Mouse (Mus musculus) MEL (cell line): ENCODE measurements around the gene Tspoap1. TPM values are rescaled to one million over a fixed set of nuclear protein-coding genes. Genes with fewer than 3 reads are reported as not detected.

ENCODE experiments used
- DNase-seq: peaks from one replicate; pipeline ENCODE4 v3.0.0; 2011; ENCODE audit warnings: low read depth, low spot score
- H3K27ac ChIP-seq: 2 replicates; pipeline ENCODE4 v1.5.1; 2012; ENCODE audit warnings: low read depth, mild to moderate bottlenecking, control low read depth, low read length, moderate library complexity; ENCODE audit not compliant: control insufficient read depth
- H3K27me3 ChIP-seq, 2 experiments: fragments of 150-350 bp in 1 of 2; sonication (generic) in 1 of 2; 2 replicates each; pipeline ENCODE4 v1.6.1; 2012; ENCODE audit warnings: low read length in 2 of 2, mild to moderate bottlenecking in 2 of 2, improper control_type of control experiment in 1 of 2, moderate library complexity in 1 of 2; ENCODE audit not compliant: insufficient read depth in 2 of 2, control insufficient read depth in 1 of 2
- H3K36me3 ChIP-seq, 2 experiments: 2 replicates each; pipeline ENCODE4 v1.6.1; 2012 to 2014; ENCODE audit warnings: low read length in 2 of 2, improper control_type of control experiment in 1 of 2, inconsistent platforms in 1 of 2, mild to moderate bottlenecking in 1 of 2; ENCODE audit not compliant: insufficient read depth in 2 of 2, control insufficient read depth in 1 of 2
- H3K4me1 ChIP-seq, 2 experiments: fragments of 150-350 bp in 1 of 2; sonication (generic) in 1 of 2; 2 replicates each; pipeline ENCODE4 v1.6.1; 2012; ENCODE audit warnings: low read length in 2 of 2, improper control_type of control experiment in 1 of 2, mild to moderate bottlenecking in 1 of 2; ENCODE audit not compliant: insufficient read depth in 2 of 2, control insufficient read depth in 1 of 2
- H3K4me3 ChIP-seq, 2 experiments: fragments of 150-350 bp in 1 of 2; sonication (generic) in 1 of 2; 2 replicates each; pipeline ENCODE4 v1.5.1; 2012; ENCODE audit warnings: low read depth in 2 of 2, low read length in 2 of 2, mild to moderate bottlenecking in 2 of 2, moderate library complexity in 2 of 2, control low read depth in 1 of 2, improper control_type of control experiment in 1 of 2; ENCODE audit not compliant: control insufficient read depth in 1 of 2, insufficient read depth in 1 of 2
- H3K79me2 ChIP-seq: 2 replicates; pipeline ENCODE4 v1.6.1; 2012; ENCODE audit warnings: mild to moderate bottlenecking, low read length, moderate library complexity; ENCODE audit not compliant: control insufficient read depth, poor library complexity, insufficient read depth
- H3K9ac ChIP-seq: 2 replicates; pipeline ENCODE4 v1.6.1; 2012; ENCODE audit warnings: low read depth, mild to moderate bottlenecking, control low read depth, low read length, moderate library complexity; ENCODE audit not compliant: control insufficient read depth, poor library complexity, severe bottlenecking
- H3K9me3 ChIP-seq: fragments of 150-350 bp; sonication (generic); replicated peaks from 2 replicates; pipeline ENCODE4 v1.6.1; 2012; ENCODE audit warnings: mild to moderate bottlenecking, low read length, improper control_type of control experiment, moderate library complexity; ENCODE audit not compliant: insufficient read depth
- BHLHE40 ChIP-seq: IDR thresholded peaks from 2 replicates; pipeline ENCODE4 v1.6.1; 2012; ENCODE audit warnings: low read depth, mild to moderate bottlenecking, inconsistent platforms, low read length, improper control_type of control experiment, borderline replicate concordance
- CHD1 ChIP-seq: IDR thresholded peaks from 2 replicates; pipeline ENCODE4 v1.6.1; 2012; ENCODE audit warnings: low read depth, mild to moderate bottlenecking, inconsistent platforms, low read length, improper control_type of control experiment
- E2F4 ChIP-seq: IDR thresholded peaks from 2 replicates; pipeline ENCODE4 v1.6.1; 2011; ENCODE audit warnings: low read depth, low read length, improper control_type of control experiment, borderline replicate concordance
- ETS1 ChIP-seq: IDR thresholded peaks from 2 replicates; pipeline ENCODE4 v1.6.1; 2012; ENCODE audit warnings: low read depth, mild to moderate bottlenecking, inconsistent platforms, low read length, improper control_type of control experiment, moderate library complexity
- GABPA ChIP-seq: IDR thresholded peaks from 2 replicates; pipeline ENCODE4 v1.6.1; 2012; ENCODE audit warnings: low read depth, mild to moderate bottlenecking, inconsistent platforms, low read length, improper control_type of control experiment, moderate library complexity
- GATA1 ChIP-seq: IDR thresholded peaks from 2 replicates; pipeline ENCODE4 v1.6.1; 2011; ENCODE audit warnings: low read depth, low read length, improper control_type of control experiment
- HCFC1 ChIP-seq: IDR thresholded peaks from 2 replicates; pipeline ENCODE4 v1.6.1; 2012; ENCODE audit warnings: low read depth, mild to moderate bottlenecking, inconsistent platforms, low read length, improper control_type of control experiment, moderate library complexity
- MAX ChIP-seq: IDR thresholded peaks from 2 replicates; pipeline ENCODE4 v1.6.1; 2011; ENCODE audit warnings: low read length, improper control_type of control experiment
- MEF2A ChIP-seq: IDR thresholded peaks from 2 replicates; pipeline ENCODE4 v1.6.1; 2014; ENCODE audit warnings: low read depth, mild to moderate bottlenecking, inconsistent platforms, low read length, improper control_type of control experiment; ENCODE audit not compliant: poor library complexity, insufficient replicate concordance, severe bottlenecking; ENCODE audit errors: extremely low read depth
- MXI1 ChIP-seq: IDR thresholded peaks from 2 replicates; pipeline ENCODE4 v1.6.1; 2011; ENCODE audit warnings: mild to moderate bottlenecking, low read depth, low read length, improper control_type of control experiment
- POLR2A ChIP-seq, 2 experiments: IDR thresholded peaks; 2 replicates each; pipeline ENCODE4 v1.6.1; 2011 to 2012; ENCODE audit warnings: low read length in 2 of 2, mild to moderate bottlenecking in 2 of 2, control low read depth in 1 of 2, improper control_type of control experiment in 1 of 2, low read depth in 1 of 2, moderate library complexity in 1 of 2; ENCODE audit not compliant: control insufficient read depth in 1 of 2, insufficient read depth in 1 of 2, poor library complexity in 1 of 2
- POLR2AphosphoS5 ChIP-seq: IDR thresholded peaks from 2 replicates; pipeline ENCODE4 v1.6.1; 2012; ENCODE audit warnings: low read depth, borderline replicate concordance, mild to moderate bottlenecking, inconsistent platforms, low read length, moderate library complexity, mixed read lengths
- RAD21 ChIP-seq: IDR thresholded peaks from 2 replicates; pipeline ENCODE4 v1.6.1; 2011; ENCODE audit warnings: mild to moderate bottlenecking, low read depth, low read length, improper control_type of control experiment
- RCOR1 ChIP-seq: IDR thresholded peaks from 2 replicates; pipeline ENCODE4 v1.6.1; 2012; ENCODE audit warnings: low read depth, mild to moderate bottlenecking, inconsistent platforms, low read length, improper control_type of control experiment
- SIN3A ChIP-seq: IDR thresholded peaks from 2 replicates; pipeline ENCODE4 v1.6.1; 2012; ENCODE audit warnings: low read length, improper control_type of control experiment, inconsistent platforms
- SMC3 ChIP-seq: IDR thresholded peaks from 2 replicates; pipeline ENCODE4 v1.6.1; 2011; ENCODE audit warnings: low read depth, low read length, improper control_type of control experiment
- TAL1 ChIP-seq: IDR thresholded peaks from 2 replicates; pipeline ENCODE4 v1.6.1; 2012; ENCODE audit warnings: mild to moderate bottlenecking, inconsistent platforms, low read length, moderate library complexity, mixed read lengths
- TBP ChIP-seq: IDR thresholded peaks from 2 replicates; pipeline ENCODE4 v1.8.0; 2011; ENCODE audit warnings: low read depth, low read length, improper control_type of control experiment
- UBTF ChIP-seq: IDR thresholded peaks from 2 replicates; pipeline ENCODE4 v1.6.1; 2012; ENCODE audit warnings: low read depth, mild to moderate bottlenecking, inconsistent platforms, low read length, improper control_type of control experiment, moderate library complexity, borderline replicate concordance; ENCODE audit not compliant: insufficient read depth
- ZC3H11A ChIP-seq: IDR thresholded peaks from 2 replicates; pipeline ENCODE4 v1.6.1; 2012; ENCODE audit warnings: low read depth, mild to moderate bottlenecking, inconsistent platforms, low read length, improper control_type of control experiment
- polyA plus RNA-seq, 2 experiments: library from polyadenylated mRNA; stranded (reverse) in 1 of 2; unstranded in 1 of 2; fragments of >175 nt in 1 of 2; fragments of >200 nt in 1 of 2; gene quantifications; 2 replicates each; pipeline versions ENCODE4 v1.2.1 to v1.2.4; 2012; ENCODE audit warnings: low replicate concordance in 2 of 2, low read depth in 1 of 2; ENCODE audit not compliant: insufficient read length in 2 of 2, insufficient read depth in 1 of 2, missing spikeins in 1 of 2
- total RNA-seq: library from RNA; depleted of rRNA; stranded (reverse); fragments of 300-350 nt; gene quantifications from 2 replicates; pipeline ENCODE4 v1.2.3, GENCODE M21; 2012

Tspoap1 gene
- total and polyA plus RNA-seq, 3 experiments, result 5.2 to 8.6 TPM; not detected in 1

DNA sequence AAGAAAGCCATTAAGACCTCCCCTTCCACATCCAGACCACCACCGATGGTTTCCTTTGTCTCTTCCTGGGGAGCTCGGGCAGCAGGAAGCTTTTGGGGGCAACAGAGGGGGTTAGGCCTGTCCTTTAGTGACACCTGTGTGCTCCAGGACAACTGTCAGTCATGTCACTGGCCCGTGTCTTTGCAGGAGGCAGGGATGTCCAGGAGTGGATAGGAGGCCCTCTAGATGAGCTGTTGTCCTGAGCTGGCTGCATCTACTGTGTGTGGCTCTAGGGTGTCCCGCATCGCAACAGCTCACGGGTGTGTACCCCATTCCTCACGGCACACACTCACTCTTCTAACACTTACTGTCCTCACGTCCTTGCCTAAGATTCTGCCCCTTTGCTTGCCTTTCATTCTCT, 7.1 kb upstream of the Tspoap1 start:
- Histone ChIP-seq H3K79me2 (peaks cover 77% of the 10 kb centered on the region), H3K4me1 (peaks cover 5 to 43% of the 10 kb centered on the region in 2 experiments; a peak in 3 of 4 replicates), H3K27me3 (no peaks in the 10 kb centered on the region), H3K4me3 (peak overlapping the region; percentile 29 to 63), H3K27ac (peak overlapping the region; percentile 100), H3K9me3 (no peaks in the 10 kb centered on the region), H3K36me3 (peaks cover 2 to 29% of the 10 kb centered on the region in 2 experiments; a peak in 3 of 4 replicates), H3K9ac (peak overlapping the region; percentile 83)
- TF ChIP-seq SMC3, result no peak
- no peak for TF ChIP-seq CHD1
- no peak for TF ChIP-seq POLR2A (IDR thresholded peaks at IDR 0.05; ENCODE audit: control insufficient read depth in 1 of 2, insufficient read depth in 1 of 2, low read depth in 1 of 2, low read length in 2 of 2, poor library complexity in 1 of 2)
- no peak for TF ChIP-seq SIN3A
- TF ChIP-seq BHLHE40, result no peak
- no peak for TF ChIP-seq E2F4
- TF ChIP-seq GABPA, result no peak
- DNase-seq, result peak; percentile 79

DNA sequence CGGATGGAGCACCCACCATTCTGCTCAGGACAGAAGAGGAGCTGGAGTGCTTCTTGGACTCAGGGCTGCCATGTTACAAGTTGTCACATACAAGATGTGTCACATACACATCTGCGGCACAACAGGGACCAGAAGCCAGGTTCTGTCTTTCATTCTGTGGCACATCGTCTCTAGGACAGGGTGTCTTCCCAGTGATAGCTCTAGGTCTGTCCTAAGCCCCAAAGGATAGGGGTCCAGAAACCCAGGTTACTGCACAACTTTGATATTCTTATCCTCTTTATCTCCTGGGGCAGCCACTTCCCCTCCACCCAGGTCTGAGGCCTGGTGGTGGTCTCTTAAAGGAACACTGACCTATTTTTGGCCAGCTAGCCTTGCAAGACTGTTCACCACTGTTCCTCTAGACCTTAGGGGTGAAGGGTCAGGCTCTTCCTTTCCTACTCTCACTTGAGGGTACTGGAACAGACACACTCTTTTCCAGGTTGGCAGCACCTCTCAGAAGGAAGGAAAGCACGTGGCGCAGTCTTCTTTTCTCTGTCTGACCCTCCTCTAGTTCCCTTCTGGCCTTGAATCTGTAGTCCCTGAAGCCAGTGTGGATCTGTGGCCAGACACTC, 6.3 kb upstream of the Tspoap1 start:
- no peaks in the 10 kb centered on the region for H3K9me3 ChIP-seq

DNA sequence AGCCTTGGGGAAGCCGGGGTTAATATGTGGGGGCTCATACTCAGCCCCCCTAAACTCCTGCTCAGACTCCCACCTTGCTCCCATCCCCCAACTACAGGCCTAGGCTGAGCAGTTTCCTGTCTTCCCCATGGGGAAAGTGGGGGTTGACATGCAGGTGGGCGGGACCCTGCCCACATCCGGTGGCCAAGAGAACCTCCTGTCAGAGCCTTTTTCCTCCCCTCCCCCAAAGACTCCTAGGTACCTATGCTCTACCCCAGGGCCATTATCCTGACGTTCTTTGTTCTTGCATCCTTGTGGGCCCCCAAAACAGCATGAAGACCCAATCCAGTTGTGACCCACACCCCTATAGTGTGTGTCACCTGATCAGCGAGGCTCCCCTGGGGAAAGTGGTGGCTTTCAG, 5.7 kb upstream of the Tspoap1 start:
- Histone ChIP-seq H3K9ac (peak overlapping the region; percentile 83), H3K79me2 (peaks cover 70% of the 10 kb centered on the region), H3K36me3 (peaks cover 2 to 29% of the 10 kb centered on the region in 2 experiments; a peak in 3 of 4 replicates), H3K4me1 (peaks cover 5 to 43% of the 10 kb centered on the region in 2 experiments; a peak in 3 of 4 replicates), H3K4me3 (peak overlapping the region; percentile 48 to 63), H3K27me3 (no peaks in the 10 kb centered on the region), H3K9me3 (no peaks in the 10 kb centered on the region), H3K27ac (peak overlapping the region; percentile 100)
- DNase-seq, result peak; percentile 99
- peak in 1 of 2 experiments; percentile 31; a peak in 2 of 4 replicates for TF ChIP-seq POLR2A (IDR thresholded peaks at IDR 0.05; ENCODE audit: control insufficient read depth in 1 of 2, insufficient read depth in 1 of 2, low read depth in 1 of 2, low read length in 2 of 2, poor library complexity in 1 of 2)
- TF ChIP-seq TBP, result peak; percentile 91; the same call in 1 of the 2 replicates
- TF ChIP-seq UBTF, result no peak

More for the DNA sequence above, 6.3 kb upstream of the Tspoap1 start:
- TF ChIP-seq SMC3 (no peak), ETS1 (no peak), RCOR1 (no peak), MEF2A (no peak), TAL1 (peak; percentile 94), RAD21 (no peak), ZC3H11A (no peak), MAX (no peak), TBP (peak; percentile 95), GATA1 (no peak), UBTF (no peak), MXI1 (no peak), POLR2A (IDR thresholded peaks at IDR 0.05; ENCODE audit: control insufficient read depth in 1 of 2, insufficient read depth in 1 of 2, low read depth in 1 of 2, low read length in 2 of 2, poor library complexity in 1 of 2) (peak; percentile 57 to 80; a peak in 3 of 4 replicates), HCFC1 (no peak), POLR2AphosphoS5 (no peak)
- TF ChIP-seq, all 39 proteins: peak for 3
- Histone ChIP-seq H3K36me3 (peaks cover 2 to 29% of the 10 kb centered on the region in 2 experiments; a peak in 3 of 4 replicates), H3K4me3 (peak overlapping the region; percentile 32 to 63), H3K4me1 (peaks cover 5 to 43% of the 10 kb centered on the region in 2 experiments; a peak in 3 of 4 replicates), H3K9ac (peak overlapping the region; percentile 83), H3K27me3 (no peaks in the 10 kb centered on the region), H3K79me2 (peaks cover 72% of the 10 kb centered on the region), H3K27ac (peak overlapping the region; percentile 100)
- DNase-seq, result peak; percentile 90
